Mouse (Mus musculus): Measurements from ENCODE around the gene Arhgap10.

- TF ChIP-seq CTCF (IDR thresholded peaks at IDR 0.05 in 2 of 3, conservative IDR thresholded peaks at IDR 0.05 in 1 of 3; ENCODE audit: control insufficient read depth in 1 of 3, insufficient read depth in 1 of 3, low read depth in 2 of 3, low read length in 3 of 3, poor library complexity in 1 of 3, severe bottlenecking in 1 of 3) (no peak), EP300 (IDR thresholded peaks at IDR 0.05; ENCODE audit: low read depth in 1 of 2, low read length in 2 of 2) (no peak), NELFE (IDR thresholded peaks at IDR 0.05; ENCODE audit: low read depth, low read length) (no peak), POLR2A (IDR thresholded peaks at IDR 0.05; ENCODE audit: control insufficient read depth in 1 of 2, insufficient read depth in 1 of 2, low read depth in 1 of 2, low read length in 2 of 2, poor library complexity in 1 of 2) (no peak), ZMIZ1 (IDR thresholded peaks at IDR 0.05; ENCODE audit: low read depth, low read length) (no peak)
Measured at GRCm38 (mm10) chr8:77272136-77272535, 245.6 kb downstream of the Arhgap10 start.
